Comparison of ENCODE assay signal across 8 mouse cellular contexts in genomic region chr15:97837491-97838061, GRCm38 (mm10). TPM values are rescaled to one million over a fixed set of nuclear protein-coding genes. Genes with fewer than 3 reads are reported as not detected.
DNase-seq lines count a peak whose midpoint lies in the region; ATAC-seq and TF ChIP-seq lines count a peak whose summit lies in the region.

No protein-coding gene starts in this region.

- 0 out of 2 replicates have a peak overlapping the region, but pooled peaks have one; percentile 3 for H3K27ac ChIP-seq in neural tube, embryonic 15.5 days (replicated peaks)
- H3K27ac ChIP-seq in embryonic facial prominence, embryonic 14.5 days (replicated peaks; ENCODE audit: low read depth, low read length): peak overlapping the region; percentile 55
- peak overlapping the region; percentile 62; the same call in 1 of the 2 replicates for H3K27ac ChIP-seq in hindbrain, postnatal 0 days

- no peaks in the 10 kb centered on the region for H3K9me3 ChIP-seq in neural tube, embryonic 15.5 days (replicated peaks)
- no peaks in the 10 kb centered on the region for H3K9me3 ChIP-seq in embryonic facial prominence, embryonic 14.5 days (ENCODE audit: control insufficient read depth, low read length)
- H3K9me3 ChIP-seq in hindbrain, postnatal 0 days (ENCODE audit: low read length): no peaks in the 10 kb centered on the region

- H3K27me3 ChIP-seq in neural tube, embryonic 15.5 days (replicated peaks): no peaks in the 10 kb centered on the region
- no peaks in the 10 kb centered on the region for H3K27me3 ChIP-seq in embryonic facial prominence, embryonic 14.5 days (replicated peaks; ENCODE audit: control insufficient read depth, insufficient read depth, low read length)
- H3K27me3 ChIP-seq in hindbrain, postnatal 0 days (ENCODE audit: insufficient read depth, low read length): no peaks in the 10 kb centered on the region

- no peaks in the 10 kb centered on the region for H3K36me3 ChIP-seq in neural tube, embryonic 15.5 days
- no peaks in the 10 kb centered on the region for H3K36me3 ChIP-seq in embryonic facial prominence, embryonic 14.5 days (ENCODE audit: control insufficient read depth, insufficient read depth, low read length)
- H3K36me3 ChIP-seq in hindbrain, postnatal 0 days (ENCODE audit: insufficient read depth, low read length): no peaks in the 10 kb centered on the region

- H3K4me3 ChIP-seq in neural tube, embryonic 15.5 days (replicated peaks): no peak overlapping the region
- no peak overlapping the region for H3K4me3 ChIP-seq in embryonic facial prominence, embryonic 14.5 days (ENCODE audit: low read depth, low read length)
- H3K4me3 ChIP-seq in hindbrain, postnatal 0 days (ENCODE audit: low read length): no peak overlapping the region

- 17% methylated on average over 8 of the region's 8 CpGs for WGBS in neural tube, embryonic 15.5 days
- WGBS in embryonic facial prominence, embryonic 14.5 days: 15% methylated on average over 8 of the region's 8 CpGs
- WGBS in hindbrain, postnatal 0 days: 22% methylated on average over 8 of the region's 8 CpGs

- H3K4me1 ChIP-seq in neural tube, embryonic 15.5 days: peaks cover 41% of the 10 kb centered on the region
- peaks cover 41% of the 10 kb centered on the region for H3K4me1 ChIP-seq in embryonic facial prominence, embryonic 14.5 days (ENCODE audit: control insufficient read depth, insufficient read depth, low read length)
- H3K4me1 ChIP-seq in hindbrain, postnatal 0 days (ENCODE audit: insufficient read depth, low read length): 0 out of 2 replicates have a peak, but pooled peaks cover 8% of the 10 kb centered on the region

- ATAC-seq in neural tube, embryonic 15.5 days (ENCODE audit: low FRiP score): no peak
- ATAC-seq in embryonic facial prominence, embryonic 14.5 days (ENCODE audit: low read depth): peak; percentile 61; the same call in 1 of the 2 replicates
- ATAC-seq in hindbrain, postnatal 0 days: peak; percentile 30; the same call in 1 of the 2 replicates

- no peak for DNase-seq in neural tube, embryonic 10.5 days (ENCODE audit: extremely low spot score, low spot score)
- DNase-seq in embryonic facial prominence, embryonic 14.5 days (ENCODE audit: low spot score): peak; percentile 66
- peak; percentile 61 for DNase-seq in hindbrain, postnatal 0 days (ENCODE audit: low spot score)
- DNase-seq in naive thymus-derived CD4-positive, alpha-beta T cell, adult 2 months (ENCODE audit: low read depth): peak; percentile 61
- DNase-seq in spleen, adult 12 weeks (ENCODE audit: low spot score): no peak
- no peak for DNase-seq in cerebellum, adult 9-11 months
- no peak for DNase-seq in right cerebral cortex, postnatal 4 days

- TF ChIP-seq CTCF in hindbrain, postnatal 0 days (IDR thresholded peaks at IDR 0.05; ENCODE audit: low read depth): no peak

- H3K4me2 ChIP-seq in neural tube, embryonic 15.5 days: no peak overlapping the region
- H3K4me2 ChIP-seq in embryonic facial prominence, embryonic 14.5 days (ENCODE audit: low read depth, low read length): no peak overlapping the region
- H3K4me2 ChIP-seq in hindbrain, postnatal 0 days (ENCODE audit: low read depth, low read length): no peak overlapping the region

- H3K9ac ChIP-seq in neural tube, embryonic 15.5 days (replicated peaks): no peak overlapping the region
- H3K9ac ChIP-seq in embryonic facial prominence, embryonic 14.5 days (ENCODE audit: low read depth, low read length): no peak overlapping the region
- H3K9ac ChIP-seq in hindbrain, postnatal 0 days (replicated peaks; ENCODE audit: low read length): no peak overlapping the region

RNA-seq across cellular contexts. Expression of gene Hdac7, which starts 6.7 kb away (rescaled TPM):
- polyA plus RNA-seq in neural tube, embryonic 15.5 days (2015; fragmentation: Nextera tagmentation; extraction: Ambion mirVana): 26.5 and 32.1 TPM in 2 replicates
- 30.8 and 31.7 TPM in 2 replicates for polyA plus RNA-seq in embryonic facial prominence, embryonic 14.5 days (2014; fragmentation: Nextera tagmentation; extraction: Ambion mirVana)
- total RNA-seq in hindbrain, postnatal 0 days (2014; rRNA removed): 23.6 and 28.6 TPM in 2 replicates
- 21.7 and 23.7 TPM in 2 replicates for polyA plus RNA-seq in hindbrain, postnatal 0 days (2015; fragmentation: Nextera tagmentation; extraction: Ambion mirVana)

RNA-seq across cellular contexts. Expression of gene Slc48a1, which starts 59.3 kb away (rescaled TPM):
- 99.0 and 101 TPM in 2 replicates for polyA plus RNA-seq in neural tube, embryonic 15.5 days (2015; fragmentation: Nextera tagmentation; extraction: Ambion mirVana)
- polyA plus RNA-seq in embryonic facial prominence, embryonic 14.5 days (2014; fragmentation: Nextera tagmentation; extraction: Ambion mirVana): 37.5 and 41.9 TPM in 2 replicates
- 84.4 and 89.3 TPM in 2 replicates for total RNA-seq in hindbrain, postnatal 0 days (2014; rRNA removed)
- 140 and 152 TPM in 2 replicates for polyA plus RNA-seq in hindbrain, postnatal 0 days (2015; fragmentation: Nextera tagmentation; extraction: Ambion mirVana)

Comparison
In these comparisons a context has a peak if more than half of its experiments do, and no peak if none do; other contexts are left out.
1. H3K27ac ChIP-seq: peak in every context shown above with its lines; median percentile 62 in hindbrain, postnatal 0 days; 55 in embryonic facial prominence, embryonic 14.5 days; 3 in neural tube, embryonic 15.5 days.
2. DNase-seq: peak in embryonic facial prominence, embryonic 14.5 days (single experiment), hindbrain, postnatal 0 days (single experiment) and naive thymus-derived CD4-positive, alpha-beta T cell, adult 2 months (single experiment); none in neural tube, embryonic 10.5 days (single experiment), spleen, adult 12 weeks (single experiment), cerebellum, adult 9-11 months (single experiment) and right cerebral cortex, postnatal 4 days (single experiment).